Mouse (Mus musculus): ENCODE data around the gene Entpd3. TPM values are rescaled to one million over a fixed set of nuclear protein-coding genes. Genes with fewer than 3 reads are reported as not detected.

The Entpd3 gene
- total RNA-seq (2021), result not detected
- long read RNA-seq, experiment 1, result 0 reads
- long read RNA-seq, experiment 2, result 0 reads

- DNase-seq, result no peak
- peak within 1 kb of the TSS; percentile 67 for H3K4me3 ChIP-seq
- intact Hi-C loops (cut with DNase I), result no loop called here
- H3K27ac ChIP-seq, result no peak within 1 kb of the TSS
- no peak for TF ChIP-seq CTCF (IDR thresholded peaks at IDR 0.05)
Observed at GRCm38 (mm10) chr9:120539662-120540251, at the start of gene Entpd3. Gene Entpd3, plus strand, starts transcription at chr9:120539818.

DNA sequence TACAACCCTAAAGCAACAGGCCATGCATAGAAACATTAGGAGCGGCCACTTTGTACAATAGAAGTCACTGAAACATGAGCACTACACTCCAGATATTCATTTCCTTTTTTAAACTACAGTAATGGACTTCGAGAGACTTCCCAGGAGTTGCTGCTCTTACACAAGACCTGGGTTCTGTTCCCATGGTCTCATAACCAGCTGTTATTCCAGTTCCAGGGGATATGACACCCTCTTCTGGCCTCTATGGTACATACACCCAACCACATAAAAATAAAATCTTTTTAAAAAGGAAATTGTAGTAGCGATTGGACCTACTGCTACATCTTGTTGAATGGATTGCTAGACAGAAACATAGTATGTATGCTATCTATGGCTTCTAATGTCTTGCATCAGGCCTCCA is 48.1 kb upstream of the Entpd3 start:
- peak; percentile 30; the same call in 1 of the 2 replicates for TF ChIP-seq CTCF (IDR thresholded peaks at IDR 0.05)
- peak overlapping the region; percentile 77 for H3K4me3 ChIP-seq
- H3K27ac ChIP-seq, result peak overlapping the region; percentile 95; the same call in 1 of the 2 replicates

GRCm38 (mm10) chr9:120492010-120492399 is 47.6 kb upstream of the Entpd3 start, which contains the start of gene Eif1b:
Gene Eif1b, plus strand, starts transcription at chr9:120492232.
- intact Hi-C loops (cut with DNase I), result no loop called here
- DNase-seq, result no peak
- Histone ChIP-seq H3K4me3 (peak within 1 kb of the TSS; percentile 77), H3K27ac (peak within 1 kb of the TSS; percentile 95)
- no peak for TF ChIP-seq CTCF (IDR thresholded peaks at IDR 0.05)

More for the DNA sequence above, 48.1 kb upstream of the Entpd3 start:
- DNase-seq, result no peak
- intact Hi-C loops (cut with DNase I), result no loop called here

DNA sequence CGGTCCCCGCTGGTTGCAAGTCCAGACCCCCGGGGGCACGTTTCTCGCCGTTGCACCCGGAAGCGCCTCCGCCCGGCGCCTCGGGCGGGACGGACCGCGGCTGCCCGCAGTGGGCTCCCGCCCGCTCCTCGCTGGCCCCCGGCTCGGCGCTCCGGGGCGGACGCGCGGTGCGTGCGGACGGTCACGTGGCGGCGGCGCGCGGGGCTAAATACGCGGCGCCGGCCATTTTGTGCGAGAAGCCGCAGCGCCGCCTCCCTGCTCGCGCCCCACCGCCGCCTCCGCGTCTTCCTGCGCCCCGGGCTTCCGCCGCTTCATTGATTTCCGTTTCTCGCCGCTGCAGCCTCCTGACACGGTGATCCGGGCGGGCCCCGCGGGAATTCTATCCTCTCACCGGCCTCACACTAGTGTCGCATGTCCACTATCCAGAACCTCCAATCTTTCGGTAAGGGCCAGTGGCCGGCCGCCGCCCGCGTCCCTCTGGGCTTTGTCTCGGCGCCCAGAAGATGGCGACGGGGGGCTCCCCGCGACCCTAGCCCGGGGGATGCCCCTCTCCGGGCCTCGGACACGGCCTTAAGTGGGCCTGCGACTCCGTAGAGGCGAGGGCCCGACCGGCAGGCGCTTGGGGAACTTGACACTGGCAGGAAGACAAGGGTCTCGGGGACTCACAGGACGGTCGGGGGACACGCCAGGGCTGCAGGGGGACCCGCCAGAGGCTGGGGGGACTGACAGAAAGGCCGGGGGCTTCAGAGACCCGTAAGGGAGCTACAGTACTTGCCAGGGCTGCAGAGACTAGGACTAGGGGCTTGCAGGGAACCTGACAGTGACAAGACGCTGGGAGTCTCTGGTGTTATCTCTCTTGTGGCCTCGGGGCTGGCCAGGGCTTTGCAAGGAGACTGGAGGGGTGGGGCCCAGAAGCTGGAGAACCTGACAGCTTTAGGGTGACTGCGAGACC is 46.9 kb upstream of the Entpd3 start:
- Histone ChIP-seq H3K27ac (peak overlapping the region; percentile 95), H3K4me3 (peak overlapping the region; percentile 77)
- peak; percentile 1; the same call in 1 of the 2 replicates for TF ChIP-seq CTCF (IDR thresholded peaks at IDR 0.05)
- intact Hi-C loops (cut with DNase I), result no loop called here
- peak; percentile 91 for DNase-seq

DNA sequence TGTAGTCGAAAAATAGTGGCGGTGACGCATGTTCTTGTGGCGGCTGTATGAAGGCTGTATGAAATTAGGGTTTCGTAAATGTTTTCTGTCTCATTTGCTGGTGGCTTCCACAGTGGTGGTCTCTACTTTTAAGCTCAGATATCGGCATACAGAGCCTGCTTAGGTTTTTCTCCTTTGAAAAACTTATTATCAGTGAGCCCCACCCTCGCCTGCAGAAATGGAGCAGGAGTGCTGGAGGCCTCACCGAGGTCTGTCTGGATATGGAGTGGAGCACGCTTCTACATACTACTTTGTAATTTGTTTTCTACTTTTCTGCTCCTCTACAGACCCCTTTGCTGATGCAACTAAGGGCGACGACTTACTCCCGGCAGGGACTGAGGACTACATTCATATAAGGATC is 45.8 kb upstream of the Entpd3 start:
- Histone ChIP-seq H3K27ac (peak overlapping the region; percentile 95; the same call in 1 of the 2 replicates), H3K4me3 (peak overlapping the region; percentile 77)
- DNase-seq, result no peak
- no peak for TF ChIP-seq CTCF (IDR thresholded peaks at IDR 0.05)
- intact Hi-C loops (cut with DNase I), result no loop called here

DNA sequence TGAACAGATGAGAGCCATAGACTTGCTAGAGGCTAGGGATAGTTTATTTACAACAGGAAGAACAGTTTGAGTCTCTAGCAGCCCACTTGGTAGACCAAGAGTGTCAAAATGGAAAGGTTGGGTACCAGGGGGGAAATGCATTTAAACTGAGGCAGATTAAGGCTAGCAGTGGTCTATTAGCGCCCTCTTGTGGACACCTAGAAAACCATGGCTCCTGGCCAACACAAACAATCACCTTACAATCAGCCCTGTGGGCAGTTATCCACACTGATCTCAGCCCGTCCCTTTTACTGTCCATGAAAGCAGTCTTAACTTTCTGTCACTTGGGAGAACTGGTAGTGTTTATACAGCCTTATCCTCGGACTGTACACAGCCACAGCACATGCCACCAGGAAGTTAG is 42.9 kb upstream of the Entpd3 start:
- peak; percentile 60 for DNase-seq
- Histone ChIP-seq H3K27ac (no peak overlapping the region), H3K4me3 (no peak overlapping the region)
- peak; percentile 81 for TF ChIP-seq CTCF (IDR thresholded peaks at IDR 0.05)
- intact Hi-C loops (cut with DNase I), result loop anchor here (1.0 to 2.0 kb wide), 2 partner anchors 62 to 74 kb away; partner anchors contain the start of gene Rpl14

GRCm38 (mm10) chr9:120497983-120498382 is 41.6 kb upstream of the Entpd3 start:
- no peak for TF ChIP-seq CTCF (IDR thresholded peaks at IDR 0.05)
- DNase-seq, result no peak
- intact Hi-C loops (cut with DNase I), result loop anchor here (2.0 kb wide), 1 partner anchor 73 kb away; the partner anchor contains the start of gene Rpl14
- Histone ChIP-seq H3K4me3 (no peak overlapping the region), H3K27ac (no peak overlapping the region)

- DNase-seq, result no peak
- TF ChIP-seq CTCF (IDR thresholded peaks at IDR 0.05), result peak; percentile 43
- intact Hi-C loops (cut with DNase I), result loop anchor here (5.0 kb wide), 1 partner anchor 369 kb away; no protein-coding TSS in a partner anchor
- Histone ChIP-seq H3K27ac (no peak overlapping the region), H3K4me3 (no peak overlapping the region)
Observed at GRCm38 (mm10) chr9:120501191-120501902, 38.3 kb upstream of the Entpd3 start.

- intact Hi-C loops (cut with DNase I), result loop anchor here (1.0 to 5.0 kb wide), 3 partner anchors 84 to 370 kb away; no protein-coding TSS in a partner anchor
- peak; percentile 79 for TF ChIP-seq CTCF (IDR thresholded peaks at IDR 0.05)
- Histone ChIP-seq H3K4me3 (no peak overlapping the region), H3K27ac (no peak overlapping the region)
- DNase-seq, result peak; percentile 67
Observed at GRCm38 (mm10) chr9:120502013-120502412, 37.6 kb upstream of the Entpd3 start.

DNA sequence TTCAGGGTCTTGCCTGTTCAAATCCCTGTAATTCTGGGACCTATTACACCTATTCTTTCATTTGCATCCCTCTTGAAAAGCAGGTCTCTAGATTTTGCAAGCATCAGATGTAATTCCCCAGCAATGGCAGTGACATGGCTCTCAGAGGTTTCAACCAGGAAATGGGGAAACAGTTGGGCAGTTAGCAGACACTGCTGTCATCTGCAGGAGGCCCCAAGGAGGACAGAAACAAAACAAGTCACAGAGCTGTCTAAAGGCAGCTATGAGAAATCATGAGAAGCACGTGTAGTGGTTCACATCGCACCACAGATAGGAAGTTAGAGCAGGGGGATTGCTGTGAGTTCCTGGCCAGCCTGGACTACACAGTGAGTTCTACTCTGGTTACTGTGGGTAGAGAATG is 35.2 kb upstream of the Entpd3 start:
- no peak overlapping the region for H3K4me3 ChIP-seq
- intact Hi-C loops (cut with DNase I), result loop anchor here (5.0 kb wide), 1 partner anchor 372 kb away; no protein-coding TSS in a partner anchor
- H3K27ac ChIP-seq, result no peak overlapping the region
- no peak for TF ChIP-seq CTCF (IDR thresholded peaks at IDR 0.05)
- no peak for DNase-seq

DNA sequence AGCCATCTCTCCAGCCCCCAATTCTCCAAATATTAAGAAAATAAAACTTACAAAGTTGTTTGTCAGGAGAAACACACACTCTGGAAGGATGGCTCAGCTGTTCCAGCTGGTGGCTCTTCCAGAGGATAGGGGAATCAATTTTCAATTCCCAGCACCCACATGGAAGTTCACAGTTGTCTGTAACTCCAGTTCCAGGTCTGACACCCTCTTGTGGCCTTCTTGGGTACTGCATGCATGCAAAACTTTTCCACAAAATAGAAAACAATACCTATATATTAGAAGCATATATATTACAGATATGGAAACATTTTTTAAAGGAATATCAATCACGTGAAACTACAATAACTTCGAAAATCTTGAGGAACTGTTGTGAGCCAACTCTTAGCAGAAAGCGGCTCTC is 27.8 kb upstream of the Entpd3 start:
- TF ChIP-seq CTCF (IDR thresholded peaks at IDR 0.05), result peak; percentile 75

DNA sequence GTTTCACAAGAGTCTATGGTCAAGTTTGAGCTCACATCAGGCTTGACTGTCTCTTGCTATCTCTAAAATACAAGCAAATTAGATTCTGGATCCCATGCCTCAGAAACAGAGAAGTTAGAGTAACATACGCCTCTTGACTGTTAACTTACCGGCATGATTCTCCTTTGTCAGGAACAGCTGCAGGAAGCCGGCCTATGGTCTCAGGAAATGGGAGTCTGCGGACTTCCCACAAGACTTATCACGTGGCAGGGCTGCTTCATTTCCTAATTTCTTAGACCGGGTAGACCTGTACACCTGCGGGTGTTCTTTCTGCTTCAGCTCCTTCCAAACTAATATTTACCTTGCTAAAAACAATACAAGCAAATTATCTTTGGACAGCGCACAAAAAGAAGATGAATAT is 22.9 kb upstream of the Entpd3 start:
- intact Hi-C loops (cut with DNase I), result no loop called here
- no peak overlapping the region for H3K4me3 ChIP-seq
- no peak for DNase-seq
- no peak for TF ChIP-seq CTCF (IDR thresholded peaks at IDR 0.05)
- no peak overlapping the region for H3K27ac ChIP-seq

More for the DNA sequence above, 27.8 kb upstream of the Entpd3 start:
- Histone ChIP-seq H3K4me3 (no peak overlapping the region), H3K27ac (no peak overlapping the region)
- no peak for DNase-seq
- intact Hi-C loops (cut with DNase I), result no loop called here

All from gastrocnemius, adult 2 months (tissue).